Mouse (Mus musculus) lung, postnatal 0 days (tissue): ENCODE results near the gene Gpr108. TPM values are rescaled to one million over a fixed set of nuclear protein-coding genes. Genes with fewer than 3 reads are reported as not detected.

Experiments
- ATAC-seq: fragments of 200-750 bp; cut with Nextera tagmentation; 2 replicates; pipeline ENCODE4 v1.8.0; 2017; ENCODE audit warnings: moderate library complexity
- DNase-seq: peaks from one replicate; pipeline ENCODE4 v3.0.0-alpha.2; 2016; ENCODE audit warnings: low spot score
- H3K27ac ChIP-seq: fragments of 300-500 bp; sonication (generic); 2 replicates; pipeline ENCODE4 v1.5.1; 2014; ENCODE audit warnings: antibody characterized with exemption, mild to moderate bottlenecking, low read length, mixed read lengths
- H3K27me3 ChIP-seq: fragments of 300-500 bp; sonication (generic); replicated peaks from 2 replicates; pipeline ENCODE4 v1.6.1; 2014; ENCODE audit warnings: low read length, mixed read lengths; ENCODE audit not compliant: insufficient read depth
- H3K36me3 ChIP-seq: fragments of 300-500 bp; sonication (generic); 2 replicates; pipeline ENCODE4 v1.6.1; 2014; ENCODE audit warnings: low read length, mixed read lengths; ENCODE audit not compliant: insufficient read depth
- H3K4me1 ChIP-seq: fragments of 300-500 bp; sonication (generic); 2 replicates; pipeline ENCODE4 v1.6.1; 2014; ENCODE audit warnings: antibody characterized with exemption, low read depth, low read length, mixed read lengths; ENCODE audit not compliant: insufficient read depth
- H3K4me2 ChIP-seq: fragments of 300-500 bp; sonication (generic); replicated peaks from 2 replicates; pipeline ENCODE4 v1.6.1; 2014; ENCODE audit warnings: low read depth, mild to moderate bottlenecking, low read length, moderate library complexity, mixed read lengths
- H3K4me3 ChIP-seq: fragments of 300-500 bp; sonication (generic); 2 replicates; pipeline ENCODE4 v1.5.1; 2014; ENCODE audit warnings: low read depth, low read length
- H3K9ac ChIP-seq: fragments of 300-500 bp; sonication (generic); replicated peaks from 2 replicates; pipeline ENCODE4 v1.6.1; 2014; ENCODE audit warnings: low read depth, mild to moderate bottlenecking
- H3K9me3 ChIP-seq: fragments of 300-500 bp; sonication (generic); 2 replicates; pipeline ENCODE4 v1.6.1; 2016; ENCODE audit warnings: low read length, mixed read lengths
- CTCF ChIP-seq: IDR thresholded peaks from 2 replicates; pipeline ENCODE4 v1.5.1; 2016; ENCODE audit warnings: antibody characterized with exemption, mild to moderate bottlenecking
- EP300 ChIP-seq: IDR thresholded peaks from 2 replicates; pipeline ENCODE4 v1.6.1; 2016; ENCODE audit warnings: antibody characterized with exemption, mild to moderate bottlenecking, control low read depth
- WGBS: fragments of 180-500 bp; shearing (Covaris S2); extraction: QIAGEN DNeasy Blood & Tissue Kit; methylation state at CpG from one replicate; pipeline ENCODE4 v1.1.7; 2014; 5-methylcytosine and 5-hydroxymethylcytosine counted together
- polyA plus RNA-seq: library from polyadenylated mRNA; unstranded; fragments of >200 nt; fragmentation: Nextera tagmentation; extraction: Ambion mirVana; gene quantifications from 2 replicates; pipeline ENCODE4 v1.2.1, GENCODE M21; 2015

The Gpr108 gene
- polyA plus RNA-seq, 1 experiment from 2014 or later, result 48.4 TPM

GRCm38 (mm10) chr17:57290001-57290670 lies 41.9 kb upstream of the Gpr108 start:
- Histone ChIP-seq H3K36me3 (no peaks in the 10 kb centered on the region), H3K4me2 (0 out of 2 replicates have a peak overlapping the region, but pooled peaks have one; percentile 11), H3K9me3 (no peaks in the 10 kb centered on the region), H3K4me3 (no peak overlapping the region), H3K4me1 (no peaks in the 10 kb centered on the region), H3K27ac (peak overlapping the region; percentile 35; the same call in 1 of the 2 replicates), H3K9ac (no peak overlapping the region), H3K27me3 (no peaks in the 10 kb centered on the region)
- DNase-seq, result peak; percentile 41
- TF ChIP-seq CTCF, result no peak
- ATAC-seq, result peak; percentile 82
- WGBS, result 72% methylated on average over 9 of the region's 9 CpGs

- no peaks in the 10 kb centered on the region for H3K27me3 ChIP-seq
- H3K9me3 ChIP-seq, result no peaks in the 10 kb centered on the region
- TF ChIP-seq EP300, result no peak
- TF ChIP-seq CTCF, result no peak
- DNase-seq (no peak), ATAC-seq (no peak)
- 76% methylated on average over 5 of the region's 5 CpGs for WGBS
- no peak overlapping the region for H3K27ac ChIP-seq
- no peaks in the 10 kb centered on the region for H3K4me1 ChIP-seq
- no peaks in the 10 kb centered on the region for H3K36me3 ChIP-seq
- H3K4me3 ChIP-seq, result no peak overlapping the region
- no peak overlapping the region for H3K9ac ChIP-seq
- H3K4me2 ChIP-seq, result no peak overlapping the region
Measured at GRCm38 (mm10) chr17:57289252-57289651, 41.0 kb upstream of the Gpr108 start.

GRCm38 (mm10) chr17:57286718-57287355 lies 38.6 kb upstream of the Gpr108 start:
- no peak for DNase-seq
- H3K27me3 ChIP-seq, result no peaks in the 10 kb centered on the region
- no peak for TF ChIP-seq EP300
- H3K4me1 ChIP-seq, result no peaks in the 10 kb centered on the region
- no peak for ATAC-seq
- no peak overlapping the region for H3K9ac ChIP-seq
- H3K4me3 ChIP-seq, result no peak overlapping the region
- H3K36me3 ChIP-seq, result no peaks in the 10 kb centered on the region
- H3K9me3 ChIP-seq, result no peaks in the 10 kb centered on the region
- no peak overlapping the region for H3K4me2 ChIP-seq
- WGBS, result 54% methylated on average over 8 of the region's 8 CpGs
- no peak overlapping the region for H3K27ac ChIP-seq

GRCm38 (mm10) chr17:57285077-57285476 lies 36.8 kb upstream of the Gpr108 start:
- H3K4me3 ChIP-seq, result no peak overlapping the region
- no peak overlapping the region for H3K4me2 ChIP-seq
- WGBS, result 50% methylated on average over 2 of the region's 2 CpGs
- ATAC-seq, result no peak
- no peak for DNase-seq
- no peak overlapping the region for H3K27ac ChIP-seq
- no peaks in the 10 kb centered on the region for H3K27me3 ChIP-seq
- TF ChIP-seq CTCF (no peak), EP300 (no peak)
- H3K4me1 ChIP-seq, result no peaks in the 10 kb centered on the region
- no peaks in the 10 kb centered on the region for H3K36me3 ChIP-seq
- H3K9ac ChIP-seq, result no peak overlapping the region
- no peaks in the 10 kb centered on the region for H3K9me3 ChIP-seq

- WGBS, result 66% methylated on average over 5 of the region's 5 CpGs
- TF ChIP-seq EP300 (no peak), CTCF (no peak)
Measured at GRCm38 (mm10) chr17:57283906-57284305, 35.7 kb upstream of the Gpr108 start.

GRCm38 (mm10) chr17:57280411-57280810 lies 32.2 kb upstream of the Gpr108 start:
- Histone ChIP-seq H3K4me2 (no peak overlapping the region), H3K9me3 (no peaks in the 10 kb centered on the region), H3K36me3 (no peaks in the 10 kb centered on the region), H3K4me1 (no peaks in the 10 kb centered on the region), H3K27ac (no peak overlapping the region), H3K9ac (no peak overlapping the region), H3K4me3 (no peak overlapping the region), H3K27me3 (no peaks in the 10 kb centered on the region)
- 45% methylated on average over 3 of the region's 3 CpGs for WGBS
- peak; percentile 14 for DNase-seq
- TF ChIP-seq EP300, result no peak
- TF ChIP-seq CTCF, result no peak
- ATAC-seq, result no peak

More at GRCm38 (mm10) chr17:57283906-57284305, 35.7 kb upstream of the Gpr108 start:
- no peaks in the 10 kb centered on the region for H3K9me3 ChIP-seq
- no peaks in the 10 kb centered on the region for H3K27me3 ChIP-seq
- ATAC-seq (no peak), DNase-seq (no peak)
- no peak overlapping the region for H3K27ac ChIP-seq
- no peaks in the 10 kb centered on the region for H3K4me1 ChIP-seq
- no peak overlapping the region for H3K9ac ChIP-seq
- no peaks in the 10 kb centered on the region for H3K36me3 ChIP-seq
- no peak overlapping the region for H3K4me3 ChIP-seq
- H3K4me2 ChIP-seq, result no peak overlapping the region
